Mouse (Mus musculus): ENCODE data around the gene Lin28b.
"Not testable (repeated sequence)": the region's sequence is repeated elsewhere in the genome, so short reads cannot be mapped to it uniquely, and the experiment has no call there.

Lin28b gene

DNA sequence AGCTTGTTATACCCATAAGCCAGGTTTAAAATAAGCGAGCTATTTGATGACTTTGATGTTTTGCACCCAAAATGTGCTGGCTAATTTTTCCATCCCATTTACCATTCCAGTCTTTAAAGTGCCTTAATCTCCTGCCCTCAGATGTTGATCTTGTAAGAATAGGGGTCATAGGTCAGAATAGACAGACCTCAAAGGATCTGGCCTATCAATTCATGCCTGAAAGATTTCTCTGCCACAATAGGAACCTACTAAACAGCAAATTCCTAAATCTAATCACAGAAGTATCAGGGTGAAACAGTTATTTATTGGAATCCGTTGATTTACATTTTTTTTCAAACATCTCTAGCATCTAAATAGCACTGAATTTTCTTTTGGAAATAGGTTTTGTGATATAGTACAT, 74.5 kb downstream of the Lin28b start:
- in situ Hi-C loops (cut with MboI, MseI) = no loop called here

DNA sequence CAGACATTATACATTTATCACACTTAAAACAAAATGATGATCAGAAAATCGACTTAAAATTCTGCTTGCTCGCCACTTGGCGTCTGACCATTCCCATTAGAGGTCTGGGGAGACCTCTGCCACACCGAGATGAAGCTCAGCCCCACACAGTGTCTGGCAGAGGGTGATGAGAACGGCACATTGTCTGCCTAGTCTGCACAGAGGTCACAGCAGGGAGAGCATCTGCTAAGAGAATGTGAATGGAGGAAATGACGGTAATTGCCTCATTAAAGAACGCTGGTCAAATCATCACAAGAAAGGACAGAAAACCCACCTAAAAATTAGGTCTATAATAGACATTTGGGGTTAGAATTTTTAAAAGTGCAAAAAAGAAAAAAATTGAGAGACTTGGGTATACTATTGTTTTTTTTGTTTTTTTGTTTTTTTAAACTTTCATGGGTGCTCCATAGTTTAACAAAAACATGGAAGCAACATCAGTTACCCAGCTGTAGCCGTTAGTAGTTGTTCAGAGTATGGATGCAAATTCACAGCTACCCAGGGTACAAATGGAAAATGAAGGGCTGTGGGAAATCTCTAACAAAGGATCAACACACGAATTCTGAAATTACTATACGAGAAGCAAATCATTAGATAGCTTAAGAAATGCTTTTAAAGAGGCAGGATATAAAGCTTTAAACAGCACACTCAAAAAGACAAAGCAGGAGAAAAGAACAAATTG, 75.4 kb downstream of the Lin28b start:
- in situ Hi-C loops (cut with MboI, MseI) = no loop called here

DNA sequence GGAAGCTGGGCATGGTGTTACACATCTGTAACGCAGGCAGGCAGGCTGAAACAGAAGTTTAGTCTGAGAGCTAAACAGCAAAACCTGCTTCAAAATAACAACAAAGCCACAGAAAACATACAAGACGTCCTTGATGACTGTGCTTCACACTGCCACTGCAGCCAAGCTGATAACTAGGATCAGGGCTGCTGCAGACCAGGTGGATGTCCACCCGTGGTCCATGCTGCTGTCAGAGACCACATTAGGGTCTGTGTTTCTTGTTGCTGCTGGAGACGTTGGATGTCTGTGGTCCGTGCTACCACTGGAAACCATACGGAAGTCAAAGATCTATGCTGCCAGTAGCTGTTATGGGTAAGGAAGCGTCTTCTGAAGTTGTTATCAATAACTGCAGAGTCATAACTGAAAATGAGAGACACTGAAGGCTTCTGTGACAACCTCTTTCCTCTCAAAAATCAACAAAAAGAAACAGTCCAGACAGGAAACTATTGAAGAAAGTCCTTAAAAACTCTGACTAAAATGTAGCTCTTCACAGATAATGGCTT, 86.4 kb downstream of the Lin28b start:
- in situ Hi-C loops (cut with MboI, MseI) = no loop called here

DNA sequence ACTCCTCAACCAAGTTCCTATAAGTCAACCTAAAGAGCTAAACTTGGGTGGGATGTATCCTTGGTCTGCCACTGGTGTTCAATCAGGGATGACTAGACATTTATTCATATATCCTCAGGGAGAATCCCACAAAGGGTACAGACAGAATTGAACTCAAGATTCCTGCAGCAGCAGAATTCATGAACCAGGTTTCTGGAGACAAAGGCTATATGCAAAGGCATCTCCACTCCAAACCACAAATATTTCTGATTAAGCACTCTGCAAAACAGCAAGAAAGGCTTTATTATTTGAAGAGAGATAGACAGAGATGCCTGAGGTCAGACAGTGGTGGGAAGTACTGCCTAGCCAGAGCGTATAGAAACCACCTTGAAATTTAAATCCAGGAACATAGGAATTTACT, 88.0 kb downstream of the Lin28b start:
- in situ Hi-C loops (cut with MboI, MseI) = no loop called here

DNA sequence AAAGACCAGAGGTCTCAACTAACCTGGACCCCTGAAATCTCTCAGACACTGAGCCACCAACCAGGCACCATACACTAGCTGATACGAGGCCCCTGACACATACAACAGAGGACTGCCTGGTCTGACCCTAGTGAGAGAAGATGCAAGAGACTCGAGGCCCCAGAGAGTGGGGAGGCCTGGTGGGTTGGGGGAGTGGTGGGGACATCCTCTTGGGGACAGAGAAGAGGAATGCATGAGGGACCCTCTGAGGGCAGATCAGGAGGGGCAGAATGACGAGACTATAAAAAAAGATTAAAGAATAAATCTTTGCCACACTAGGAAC, 103.6 kb downstream of the Lin28b start:
- in situ Hi-C loops (cut with MboI, MseI) = no loop called here

DNA sequence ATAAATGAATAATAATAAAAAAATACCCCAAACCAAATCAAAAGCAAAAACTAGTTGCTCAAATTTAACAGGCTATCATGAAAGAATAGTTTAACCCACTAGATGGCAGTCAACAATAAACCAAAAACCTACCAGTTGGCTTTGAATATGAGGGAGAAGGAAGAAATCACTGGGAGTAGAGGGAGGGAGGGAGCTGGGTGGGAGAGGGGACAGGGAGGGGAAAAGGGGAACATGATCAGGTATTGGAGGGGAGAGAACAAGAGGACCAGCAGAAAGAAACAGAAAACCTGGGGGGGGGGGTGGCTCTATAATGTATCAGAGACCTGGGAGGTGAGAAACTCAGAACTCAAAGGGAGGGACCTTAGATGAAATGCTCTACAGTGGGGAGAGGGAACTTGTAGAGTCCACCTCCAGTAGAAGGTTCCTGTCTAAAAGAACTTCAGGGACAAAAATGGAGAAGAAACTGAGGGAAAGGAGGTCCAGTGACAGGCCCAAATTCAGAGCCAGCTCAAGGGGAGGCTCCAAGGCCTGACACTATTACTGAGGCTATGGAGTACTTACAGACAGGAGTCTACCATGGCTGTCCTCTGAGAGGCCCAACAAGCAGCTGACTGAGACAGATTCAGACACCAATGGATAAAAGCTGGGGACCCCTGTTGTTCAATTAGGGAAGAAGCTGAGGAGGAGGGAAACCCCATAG, 104.1 kb downstream of the Lin28b start:
- in situ Hi-C loops (cut with MboI, MseI) = no loop called here

DNA sequence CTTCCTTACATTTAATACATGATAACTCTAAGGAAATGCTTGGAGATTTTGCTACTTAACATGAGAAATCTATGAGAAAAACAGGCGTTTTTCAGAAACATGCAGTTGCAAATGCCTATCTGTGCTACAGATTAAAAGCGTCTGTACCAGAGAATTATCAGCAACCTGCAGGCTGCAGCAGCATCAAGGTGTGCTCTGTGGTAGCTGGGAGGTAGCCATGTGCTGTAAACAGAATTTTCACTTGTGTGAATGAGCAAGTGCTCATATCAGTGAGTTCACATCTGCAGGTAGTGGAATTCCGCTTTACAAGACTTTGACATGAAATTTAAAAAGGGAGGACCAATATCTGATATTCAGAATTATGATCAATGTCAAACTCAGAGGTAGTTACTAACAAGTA, 107.9 kb downstream of the Lin28b start:
- in situ Hi-C loops (cut with MboI, MseI) = no loop called here

DNA sequence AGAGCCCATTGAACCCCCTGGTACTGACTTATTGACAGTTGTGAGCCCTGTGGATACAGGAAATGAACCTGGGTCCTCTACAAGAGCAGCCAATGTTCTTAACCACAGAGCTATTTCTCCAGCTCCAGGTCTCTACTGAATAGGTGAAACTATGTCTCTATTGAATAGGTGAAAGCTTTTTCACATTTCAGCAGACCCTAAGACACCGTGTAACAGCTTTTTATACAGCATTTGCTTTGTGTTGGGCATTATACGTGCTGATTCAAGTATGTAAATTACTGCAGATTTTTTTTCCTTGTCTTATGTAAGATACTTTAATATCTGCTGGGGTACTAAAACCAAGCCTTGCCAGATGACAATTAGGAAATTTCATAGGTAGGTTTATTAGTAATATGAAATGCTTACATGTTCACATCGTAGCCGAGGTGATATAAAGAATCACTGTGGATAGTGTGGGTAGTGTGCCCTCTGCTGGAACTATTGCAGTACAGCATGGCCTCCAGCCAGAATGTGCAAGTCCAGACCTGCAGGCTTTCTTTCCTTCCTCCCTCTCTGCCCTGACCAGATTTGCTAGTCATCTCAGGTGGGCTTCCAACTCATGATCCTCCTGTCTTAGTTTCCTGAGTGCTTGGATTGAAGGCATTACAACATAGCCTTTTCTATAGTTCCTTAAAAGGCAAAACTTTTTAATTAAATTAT, 113.1 kb downstream of the Lin28b start:
- in situ Hi-C loops (cut with MboI, MseI) = no loop called here

DNA sequence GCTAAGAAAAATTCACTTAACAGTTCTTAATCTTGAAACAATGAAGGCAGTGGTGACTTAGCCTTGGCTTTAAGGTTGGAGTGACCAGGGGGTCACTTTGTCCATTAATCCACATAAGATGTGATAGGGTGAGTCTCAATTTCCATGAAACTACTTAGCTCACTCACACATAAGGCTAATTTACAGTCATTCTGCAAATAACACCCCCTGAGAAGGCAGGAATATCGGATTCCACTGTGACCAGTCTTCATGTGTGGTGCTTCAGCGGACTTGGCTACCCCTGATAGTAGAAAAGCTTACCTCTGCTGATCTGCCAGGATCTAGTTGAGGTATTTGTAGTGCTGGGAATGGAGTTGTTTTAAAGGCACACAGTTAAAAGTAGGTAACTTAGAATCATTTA, 115.7 kb downstream of the Lin28b start:
- in situ Hi-C loops (cut with MboI, MseI) = no loop called here

DNA sequence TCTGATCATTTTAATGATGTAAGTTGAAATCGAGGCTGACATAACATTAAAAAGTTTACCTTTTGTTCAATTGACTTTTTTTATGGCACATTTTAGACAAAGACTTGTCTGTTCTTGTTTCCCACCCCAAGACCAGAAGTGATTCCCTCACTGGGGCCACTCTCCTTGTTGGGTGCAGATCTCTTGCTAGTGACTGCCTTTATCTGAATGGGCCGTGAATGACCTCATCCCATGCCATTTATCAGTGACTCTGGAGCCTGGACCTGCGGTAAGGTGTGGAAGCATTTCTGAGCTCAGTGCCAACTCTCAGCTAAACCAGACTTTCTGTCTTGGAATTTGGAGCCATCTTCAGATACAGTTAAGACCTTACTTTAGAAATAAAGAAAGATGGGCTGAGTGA, 116.6 kb downstream of the Lin28b start:
- in situ Hi-C loops (cut with MboI, MseI) = loop anchor here (5.0 kb wide), 1 partner anchor 317 kb away; no protein-coding TSS in a partner anchor

DNA sequence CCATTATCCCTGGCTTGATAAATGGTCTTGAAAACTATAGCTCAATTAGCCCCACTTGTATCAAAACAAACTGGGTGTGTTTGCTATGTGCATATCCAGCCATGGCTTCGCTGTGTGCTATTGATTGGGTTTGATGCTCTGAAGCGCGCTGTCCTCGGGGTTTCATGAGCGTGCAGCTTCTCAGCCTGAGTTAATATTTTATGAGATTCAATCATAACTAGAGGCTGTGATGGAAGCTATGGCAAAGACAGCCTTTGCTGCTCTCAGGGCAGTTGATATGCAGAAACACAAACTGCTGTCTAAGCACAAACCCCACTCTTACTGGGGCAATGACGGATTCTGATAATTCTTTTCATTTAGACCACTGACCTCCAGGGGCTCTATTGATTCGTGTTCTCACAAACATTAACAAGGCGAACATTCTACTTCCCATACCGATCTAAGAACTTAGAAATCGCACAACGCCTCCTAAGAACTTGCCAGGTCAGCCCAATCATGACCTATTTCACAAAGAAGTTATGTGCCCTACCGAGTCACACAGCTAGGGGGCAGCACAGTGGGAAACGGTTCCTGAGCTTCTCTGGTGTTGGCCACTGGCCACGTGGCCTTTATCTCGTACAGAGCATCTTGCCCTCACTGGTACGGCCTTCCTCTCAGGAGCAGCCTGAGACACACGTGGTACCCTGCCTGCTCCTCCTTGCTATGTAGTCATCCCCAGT, 119.0 kb downstream of the Lin28b start:
- in situ Hi-C loops (cut with MboI, MseI) = loop anchor here (5.0 kb wide), 1 partner anchor 315 kb away; no protein-coding TSS in a partner anchor

DNA sequence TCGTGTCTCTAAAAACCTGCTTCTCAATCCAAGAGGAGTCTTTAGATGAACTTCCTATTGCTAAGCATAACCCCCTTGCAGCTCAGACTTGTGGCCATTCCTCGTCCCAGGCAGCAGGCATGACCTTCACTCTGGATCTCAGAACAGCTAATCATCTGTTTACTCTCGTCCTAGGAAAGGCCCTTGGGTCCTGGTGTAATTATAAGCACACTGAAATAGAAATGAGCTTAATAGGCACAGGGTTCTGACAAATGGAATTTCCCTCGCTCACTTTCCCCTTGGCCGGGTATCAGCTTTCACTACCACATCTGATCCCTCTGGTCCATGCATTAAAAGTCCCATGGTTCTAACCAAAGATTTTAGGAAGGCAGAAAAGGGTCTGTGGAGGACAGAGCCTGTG, 122.8 kb downstream of the Lin28b start:
- in situ Hi-C loops (cut with MboI, MseI) = no loop called here

DNA sequence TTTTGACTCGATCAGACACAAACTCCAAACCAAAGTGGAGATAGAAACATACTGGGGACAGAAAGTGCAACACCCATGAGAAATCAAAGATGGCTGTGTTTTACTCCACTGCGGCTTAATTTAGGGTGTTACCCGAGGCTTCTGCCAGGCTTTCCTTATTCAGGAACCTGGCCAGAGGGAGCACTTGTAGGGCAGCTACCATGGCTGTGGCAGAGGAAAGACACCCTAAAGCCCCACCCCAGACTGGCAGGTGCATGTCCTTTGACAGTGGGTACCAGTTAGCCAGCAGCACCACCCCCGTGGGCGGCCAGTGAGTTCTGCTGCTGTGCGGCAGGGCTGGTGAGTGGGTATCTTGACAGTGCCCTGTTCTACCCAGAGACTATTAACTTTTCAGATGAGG, 130.1 kb downstream of the Lin28b start:
- in situ Hi-C loops (cut with MboI, MseI) = no loop called here

DNA sequence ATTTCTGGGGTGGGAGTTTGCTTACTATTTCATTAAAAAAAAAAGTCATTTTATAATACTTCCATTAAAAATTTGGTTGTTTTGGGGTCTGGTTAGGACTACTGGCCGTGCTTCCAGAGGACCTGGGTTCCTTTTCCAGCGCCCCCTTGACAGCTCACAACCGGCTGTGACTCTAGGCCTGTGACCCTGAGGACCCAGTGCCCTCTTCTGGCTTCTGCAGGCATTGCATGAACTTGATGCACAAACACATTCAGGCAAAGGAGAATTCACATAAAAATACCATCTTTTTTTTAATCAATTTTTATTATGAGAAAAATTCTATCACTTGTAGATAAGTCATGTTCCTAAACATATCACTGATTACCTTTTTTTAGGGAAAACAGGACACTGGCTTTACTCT, 138.1 kb downstream of the Lin28b start:
- in situ Hi-C loops (cut with MboI, MseI) = not testable (repeated sequence)

DNA sequence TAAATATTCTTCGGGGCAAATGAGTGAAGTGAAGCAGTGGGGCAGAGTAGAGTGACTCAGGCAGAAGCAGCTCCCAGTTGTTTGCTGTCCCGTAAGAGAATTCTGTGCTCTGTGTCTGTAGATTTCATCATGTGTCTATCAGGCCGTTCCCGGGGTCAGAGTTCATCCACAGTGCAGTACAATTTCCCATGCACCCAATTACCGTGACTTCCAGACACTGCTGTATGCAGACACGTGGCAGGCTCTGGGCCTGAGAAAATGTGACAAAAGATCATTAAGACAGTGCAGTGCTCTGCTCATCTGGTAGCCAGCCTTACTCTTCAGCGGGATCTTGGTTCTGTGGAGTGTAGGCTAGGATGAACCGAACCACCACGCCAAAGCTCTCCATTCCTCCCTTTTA, 141.0 kb downstream of the Lin28b start:
- in situ Hi-C loops (cut with MboI, MseI) = no loop called here

DNA sequence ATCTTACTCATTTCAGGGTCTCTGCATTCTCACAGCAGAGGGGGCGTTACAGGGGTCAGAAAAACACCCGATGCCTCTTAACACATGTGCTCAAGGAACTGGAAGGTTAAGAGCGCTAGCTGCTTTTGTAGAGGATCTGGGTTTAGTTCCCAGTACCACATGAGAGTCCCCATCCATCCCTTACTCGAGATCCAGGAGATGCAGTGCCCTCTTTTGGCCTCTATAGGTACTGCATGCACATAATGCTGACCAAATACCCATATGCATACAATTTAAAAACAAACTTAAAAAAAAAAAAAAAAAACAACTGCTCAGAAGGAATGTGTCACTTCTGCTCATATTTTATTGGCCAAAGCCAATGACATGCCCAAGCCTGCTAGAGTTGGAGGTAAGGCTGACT, 141.8 kb downstream of the Lin28b start:
- in situ Hi-C loops (cut with MboI, MseI) = no loop called here

DNA sequence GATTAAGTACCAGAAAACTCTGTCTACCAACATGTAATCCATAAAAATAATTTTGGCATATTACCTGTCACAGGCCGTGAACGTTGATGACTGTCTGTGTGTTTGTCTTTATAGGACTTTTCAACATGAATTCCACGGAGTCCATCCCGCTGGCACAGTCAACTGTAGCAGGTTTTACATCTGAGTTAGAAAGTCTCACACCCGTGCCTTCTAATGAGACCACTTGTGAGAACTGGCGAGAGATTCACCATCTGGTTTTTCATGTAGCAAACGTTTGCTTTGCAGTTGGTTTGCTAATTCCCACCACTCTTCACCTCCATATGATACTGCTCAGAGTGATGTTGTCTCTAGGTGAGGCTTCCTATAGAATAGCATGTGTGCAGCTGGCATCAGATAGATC, 147.1 kb downstream of the Lin28b start:
- in situ Hi-C loops (cut with MboI, MseI) = no loop called here

DNA sequence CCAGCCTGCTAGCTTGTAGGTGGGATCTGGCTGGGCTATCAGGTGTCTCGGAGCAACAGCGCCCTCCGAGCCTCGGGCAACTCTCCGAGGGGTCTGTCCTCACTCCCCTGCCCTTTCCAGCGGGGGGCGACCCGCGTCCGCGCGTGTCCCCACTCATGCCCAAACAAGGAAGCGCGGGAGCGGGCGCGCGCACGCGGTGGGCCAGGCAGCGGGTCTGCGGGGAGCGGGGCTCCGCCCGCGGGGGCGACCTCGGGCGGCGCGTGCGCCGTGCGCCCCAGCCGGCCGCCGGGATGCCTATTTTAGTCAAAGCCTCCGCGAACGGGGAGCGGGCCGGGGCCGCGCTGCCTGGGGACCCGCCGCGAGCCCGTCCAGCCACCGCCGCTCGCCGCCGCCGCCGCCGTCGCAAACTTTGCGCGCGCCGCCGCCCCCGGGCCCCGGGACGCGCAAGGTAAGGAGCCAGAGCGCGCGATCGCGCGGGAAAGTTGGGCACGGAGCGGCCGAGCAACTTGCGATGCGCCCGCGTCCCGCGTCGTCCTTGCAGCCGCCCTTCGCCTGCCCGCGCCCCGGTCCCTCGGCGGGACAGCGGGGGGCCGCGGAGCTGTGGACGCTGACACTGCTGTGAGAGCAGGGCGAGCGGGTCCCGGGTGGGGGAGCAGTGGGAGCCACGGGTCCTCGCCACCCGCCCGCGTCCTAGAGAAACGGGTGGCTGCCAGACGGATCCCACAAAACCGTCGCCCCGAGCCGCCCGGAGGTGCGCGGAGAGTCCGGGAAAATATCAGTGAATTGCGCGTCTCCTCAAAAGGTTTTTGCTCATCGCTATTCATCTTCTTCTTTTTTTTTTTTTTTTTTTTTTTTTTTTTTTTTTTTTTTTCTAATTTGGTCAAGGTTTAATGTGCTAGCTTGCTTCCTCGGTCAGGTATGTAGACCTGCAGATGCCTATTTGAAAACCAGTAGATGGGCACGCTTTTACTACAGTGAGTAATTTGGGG, 150.5 kb downstream of the Lin28b start, which contains the start of gene Bves:
Bves (plus strand) TSS at position 339 of the 989 bp plus-strand sequence.
- in situ Hi-C loops (cut with MboI, MseI) = no loop called here

DNA sequence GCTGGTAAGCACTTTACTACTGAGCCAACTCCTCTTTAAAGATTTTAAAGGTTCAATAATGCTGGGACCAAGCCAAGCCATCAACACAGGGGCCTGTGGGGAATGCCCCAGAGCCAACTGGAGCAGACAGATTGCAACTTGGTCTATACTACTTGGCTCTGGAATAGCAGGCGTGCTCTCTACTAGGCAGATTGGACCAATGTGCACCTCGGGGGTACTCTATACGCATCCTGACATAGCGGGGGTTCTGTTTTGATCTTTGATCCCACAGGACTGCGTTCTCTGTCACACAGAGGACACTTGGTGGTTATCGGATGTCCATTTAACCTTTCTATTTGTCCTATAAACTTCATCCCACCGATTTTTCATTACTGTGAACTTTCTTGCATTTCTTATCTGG, 151.3 kb downstream of the Lin28b start:
- in situ Hi-C loops (cut with MboI, MseI) = no loop called here

DNA sequence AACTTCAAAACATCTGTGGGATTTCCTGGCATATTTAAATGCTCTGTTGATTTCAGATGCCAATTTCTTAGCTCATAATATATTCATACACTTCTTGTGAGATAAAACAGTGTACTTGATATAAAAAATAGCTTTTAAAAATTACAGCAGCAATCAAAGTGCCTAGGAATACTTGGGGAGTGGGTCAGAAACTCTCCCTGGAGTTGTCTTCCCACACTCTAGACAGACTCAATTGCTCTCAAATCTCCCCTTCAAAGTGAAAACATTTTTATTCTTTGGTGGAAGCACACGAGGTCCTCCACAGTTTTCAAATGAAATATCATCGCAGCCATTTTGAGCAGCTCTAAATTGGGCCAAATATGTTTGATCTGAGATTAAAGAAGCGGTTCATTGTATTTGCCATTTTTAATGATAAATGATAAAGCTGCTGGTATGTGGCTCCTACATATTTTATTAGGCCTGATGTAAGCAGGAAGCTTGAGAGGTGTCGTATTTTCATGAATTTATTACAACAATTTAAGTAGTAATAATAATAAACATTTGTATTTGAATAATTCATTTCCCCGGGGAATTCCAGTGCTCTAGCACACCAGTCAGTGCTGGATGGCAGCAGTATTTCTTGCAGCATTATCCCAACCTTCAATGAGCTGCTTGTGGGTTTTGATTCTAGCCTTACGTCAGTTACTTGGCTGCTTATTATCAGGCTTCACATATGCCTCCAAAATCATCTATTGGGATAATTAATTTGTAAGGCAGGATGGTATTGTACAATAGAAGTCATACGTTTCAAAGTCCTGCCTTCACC, 157.8 kb downstream of the Lin28b start:
- in situ Hi-C loops (cut with MboI, MseI) = no loop called here
